Mouse (Mus musculus): ENCODE data around the gene Fgfr2. TPM values are rescaled to one million over a fixed set of nuclear protein-coding genes. Genes with fewer than 3 reads are reported as not detected.

Fgfr2 gene
- polyA plus RNA-seq, 1 experiment from 2014 or later: 11.4 TPM

GRCm38 (mm10) chr7:131653416-131653815, 1469.7 kb downstream of the Fgfr2 start:
- Histone ChIP-seq H3K4me1 (ENCODE audit: control insufficient read depth, low read depth, low read length) (no peaks in the 10 kb centered on the region), H3K9ac (ENCODE audit: low read depth, low read length) (no peak overlapping the region), H3K4me3 (ENCODE audit: low read depth, low read length) (no peak overlapping the region), H3K9me3 (replicated peaks; ENCODE audit: control insufficient read depth, low read length) (no peaks in the 10 kb centered on the region), H3K4me2 (ENCODE audit: low read depth, low read length) (no peak overlapping the region), H3K27me3 (ENCODE audit: control insufficient read depth, insufficient read depth, low read depth, low read length) (no peaks in the 10 kb centered on the region), H3K36me3 (ENCODE audit: control insufficient read depth, insufficient read depth) (no peaks in the 10 kb centered on the region), H3K27ac (ENCODE audit: low read length) (no peak overlapping the region)
- WGBS (ENCODE audit: insufficient replicate concordance): 70% methylated on average over 6 of the region's 6 CpGs
- no peak for ATAC-seq (ENCODE audit: low read depth)

DNA sequence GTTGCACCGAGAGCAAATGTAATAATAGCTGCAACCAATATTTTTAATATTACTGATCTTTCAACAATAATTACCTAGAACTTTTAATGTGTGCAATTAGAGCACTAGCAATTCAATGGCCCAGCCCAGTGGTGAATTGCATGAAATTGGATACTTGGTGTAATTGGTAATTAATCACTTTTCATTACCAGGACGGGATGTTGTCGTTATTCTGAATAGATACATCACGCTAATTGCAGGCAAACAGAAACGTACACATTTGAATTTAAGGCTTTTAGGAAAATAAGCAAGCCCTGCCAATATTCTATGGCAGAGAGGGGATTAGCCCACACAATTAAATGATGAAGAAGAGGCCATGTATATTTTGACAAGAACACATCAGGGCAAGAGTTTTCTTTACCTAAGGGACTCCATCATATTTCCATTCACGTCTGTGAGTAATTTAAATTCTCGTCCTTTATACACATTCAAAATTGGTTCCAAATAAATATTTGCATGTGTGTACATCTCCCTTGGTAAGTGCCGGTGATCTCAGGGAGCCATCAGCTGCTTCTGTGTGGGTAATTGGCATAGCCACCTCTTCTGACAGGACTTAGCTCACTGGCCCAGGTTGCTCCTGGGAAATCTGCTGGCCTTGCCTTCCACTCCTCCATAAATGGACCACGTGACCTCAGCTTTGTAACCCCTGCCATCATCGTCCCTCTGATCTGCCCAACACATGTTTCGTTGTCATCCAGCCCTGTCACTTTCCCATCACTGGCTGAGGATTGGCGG, 1471.0 kb downstream of the Fgfr2 start:
- H3K27ac ChIP-seq (ENCODE audit: low read length): no peak overlapping the region
- H3K4me3 ChIP-seq (ENCODE audit: low read depth, low read length): no peak overlapping the region
- H3K4me2 ChIP-seq (ENCODE audit: low read depth, low read length): no peak overlapping the region
- no peaks in the 10 kb centered on the region for H3K4me1 ChIP-seq (ENCODE audit: control insufficient read depth, low read depth, low read length)
- no peaks in the 10 kb centered on the region for H3K36me3 ChIP-seq (ENCODE audit: control insufficient read depth, insufficient read depth)
- 68% methylated on average over 12 of the region's 12 CpGs for WGBS (ENCODE audit: insufficient replicate concordance)
- no peak overlapping the region for H3K9ac ChIP-seq (ENCODE audit: low read depth, low read length)
- H3K9me3 ChIP-seq (replicated peaks; ENCODE audit: control insufficient read depth, low read length): no peaks in the 10 kb centered on the region
- H3K27me3 ChIP-seq (ENCODE audit: control insufficient read depth, insufficient read depth, low read depth, low read length): no peaks in the 10 kb centered on the region
- no peak for ATAC-seq (ENCODE audit: low read depth)

- peaks cover 9% of the 10 kb centered on the region for H3K27me3 ChIP-seq (ENCODE audit: control insufficient read depth, insufficient read depth, low read depth, low read length)
- no peaks in the 10 kb centered on the region for H3K9me3 ChIP-seq (replicated peaks; ENCODE audit: control insufficient read depth, low read length)
- H3K4me3 ChIP-seq (ENCODE audit: low read depth, low read length): no peak overlapping the region
- H3K36me3 ChIP-seq (ENCODE audit: control insufficient read depth, insufficient read depth): no peaks in the 10 kb centered on the region
- H3K27ac ChIP-seq (ENCODE audit: low read length): no peak overlapping the region
- H3K4me1 ChIP-seq (ENCODE audit: control insufficient read depth, low read depth, low read length): no peaks in the 10 kb centered on the region
- no peak overlapping the region for H3K4me2 ChIP-seq (ENCODE audit: low read depth, low read length)
- no peak overlapping the region for H3K9ac ChIP-seq (ENCODE audit: low read depth, low read length)
- ATAC-seq (ENCODE audit: low read depth): no peak
- WGBS (ENCODE audit: insufficient replicate concordance): 42% methylated on average over 2 of the region's 2 CpGs
Observed at GRCm38 (mm10) chr7:131650277-131650676, 1472.9 kb downstream of the Fgfr2 start.

DNA sequence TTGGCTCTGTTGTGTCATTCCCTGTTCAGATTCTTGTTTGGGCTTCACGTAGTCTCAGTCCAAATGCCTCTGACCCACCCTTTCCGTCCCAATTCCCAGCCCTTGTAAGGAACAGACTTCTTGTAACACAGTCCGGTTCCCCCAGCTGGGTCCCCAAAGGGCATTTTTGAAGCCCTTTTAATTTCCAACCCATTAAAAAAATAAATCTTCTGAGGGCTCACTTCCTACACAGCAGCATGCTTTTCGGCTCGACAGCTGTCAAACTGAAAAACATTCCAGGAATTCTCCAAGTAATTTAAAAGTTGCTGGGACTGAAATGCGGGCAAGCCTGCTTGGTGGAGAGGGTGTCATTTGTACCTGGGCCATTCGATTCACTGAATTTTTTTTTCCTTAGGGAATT, 1474.9 kb downstream of the Fgfr2 start:
- WGBS (ENCODE audit: insufficient replicate concordance): 47% methylated on average over 7 of the region's 7 CpGs
- H3K4me3 ChIP-seq (ENCODE audit: low read depth, low read length): no peak overlapping the region
- no peaks in the 10 kb centered on the region for H3K9me3 ChIP-seq (replicated peaks; ENCODE audit: control insufficient read depth, low read length)
- H3K27ac ChIP-seq (ENCODE audit: low read length): no peak overlapping the region
- H3K4me1 ChIP-seq (ENCODE audit: control insufficient read depth, low read depth, low read length): no peaks in the 10 kb centered on the region
- ATAC-seq (ENCODE audit: low read depth): no peak
- H3K27me3 ChIP-seq (ENCODE audit: control insufficient read depth, insufficient read depth, low read depth, low read length): peaks cover 29% of the 10 kb centered on the region
- no peak overlapping the region for H3K4me2 ChIP-seq (ENCODE audit: low read depth, low read length)
- H3K9ac ChIP-seq (ENCODE audit: low read depth, low read length): no peak overlapping the region
- H3K36me3 ChIP-seq (ENCODE audit: control insufficient read depth, insufficient read depth): no peaks in the 10 kb centered on the region

- Histone ChIP-seq H3K27ac (ENCODE audit: low read length) (no peak overlapping the region), H3K4me2 (ENCODE audit: low read depth, low read length) (no peak overlapping the region), H3K4me3 (ENCODE audit: low read depth, low read length) (no peak overlapping the region), H3K9me3 (replicated peaks; ENCODE audit: control insufficient read depth, low read length) (no peaks in the 10 kb centered on the region), H3K4me1 (ENCODE audit: control insufficient read depth, low read depth, low read length) (no peaks in the 10 kb centered on the region), H3K36me3 (ENCODE audit: control insufficient read depth, insufficient read depth) (no peaks in the 10 kb centered on the region), H3K9ac (ENCODE audit: low read depth, low read length) (no peak overlapping the region), H3K27me3 (ENCODE audit: control insufficient read depth, insufficient read depth, low read depth, low read length) (peaks cover 36% of the 10 kb centered on the region)
- 46% methylated on average over 3 of the region's 3 CpGs for WGBS (ENCODE audit: insufficient replicate concordance)
- no peak for ATAC-seq (ENCODE audit: low read depth)
Observed at GRCm38 (mm10) chr7:131647583-131647982, 1475.6 kb downstream of the Fgfr2 start.

DNA sequence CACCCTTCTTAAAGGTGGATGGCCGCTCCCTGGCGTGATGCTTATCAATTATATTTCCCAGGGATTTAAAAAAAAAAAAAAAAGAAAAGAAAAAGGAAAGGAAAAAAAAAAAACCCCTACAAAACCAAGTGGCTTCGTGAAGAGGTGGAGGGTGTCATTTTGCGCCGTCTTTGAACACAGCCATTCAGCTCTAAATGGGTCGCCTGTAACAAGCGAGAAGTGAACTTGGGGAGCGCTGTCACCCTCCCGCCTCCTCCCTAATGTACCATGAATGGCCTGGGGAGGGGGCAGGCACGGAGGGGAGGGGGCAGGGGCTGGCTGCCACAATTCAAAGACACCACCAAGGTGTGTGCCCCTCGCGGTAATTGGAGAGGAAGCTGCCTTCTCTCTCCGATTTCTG, 1478.6 kb downstream of the Fgfr2 start:
- ATAC-seq (ENCODE audit: low read depth): no peak
- H3K27me3 ChIP-seq (ENCODE audit: control insufficient read depth, insufficient read depth, low read depth, low read length): peaks cover 46% of the 10 kb centered on the region

GRCm38 (mm10) chr7:131644051-131644450, 1479.1 kb downstream of the Fgfr2 start:
- Histone ChIP-seq H3K27ac (ENCODE audit: low read length) (no peak overlapping the region), H3K36me3 (ENCODE audit: control insufficient read depth, insufficient read depth) (no peaks in the 10 kb centered on the region), H3K27me3 (ENCODE audit: control insufficient read depth, insufficient read depth, low read depth, low read length) (peaks cover 46% of the 10 kb centered on the region), H3K9me3 (replicated peaks; ENCODE audit: control insufficient read depth, low read length) (no peaks in the 10 kb centered on the region), H3K9ac (ENCODE audit: low read depth, low read length) (no peak overlapping the region), H3K4me1 (ENCODE audit: control insufficient read depth, low read depth, low read length) (no peaks in the 10 kb centered on the region), H3K4me3 (ENCODE audit: low read depth, low read length) (no peak overlapping the region), H3K4me2 (ENCODE audit: low read depth, low read length) (no peak overlapping the region)
- ATAC-seq (ENCODE audit: low read depth): no peak
- WGBS (ENCODE audit: insufficient replicate concordance): 5% methylated on average over 16 of the region's 16 CpGs

More for the DNA sequence above, 1478.6 kb downstream of the Fgfr2 start:
- Histone ChIP-seq H3K36me3 (ENCODE audit: control insufficient read depth, insufficient read depth) (no peaks in the 10 kb centered on the region), H3K9ac (ENCODE audit: low read depth, low read length) (no peak overlapping the region), H3K9me3 (replicated peaks; ENCODE audit: control insufficient read depth, low read length) (no peaks in the 10 kb centered on the region), H3K4me2 (ENCODE audit: low read depth, low read length) (no peak overlapping the region), H3K4me3 (ENCODE audit: low read depth, low read length) (no peak overlapping the region), H3K27ac (ENCODE audit: low read length) (no peak overlapping the region), H3K4me1 (ENCODE audit: control insufficient read depth, low read depth, low read length) (no peaks in the 10 kb centered on the region)
- 5% methylated on average over 13 of the region's 13 CpGs for WGBS (ENCODE audit: insufficient replicate concordance)

- Histone ChIP-seq H3K9me3 (replicated peaks; ENCODE audit: control insufficient read depth, low read length) (no peaks in the 10 kb centered on the region), H3K27me3 (ENCODE audit: control insufficient read depth, insufficient read depth, low read depth, low read length) (peaks cover 46% of the 10 kb centered on the region), H3K9ac (ENCODE audit: low read depth, low read length) (no peak overlapping the region), H3K4me2 (ENCODE audit: low read depth, low read length) (no peak overlapping the region), H3K4me1 (ENCODE audit: control insufficient read depth, low read depth, low read length) (no peaks in the 10 kb centered on the region), H3K27ac (ENCODE audit: low read length) (no peak overlapping the region), H3K36me3 (ENCODE audit: control insufficient read depth, insufficient read depth) (no peaks in the 10 kb centered on the region), H3K4me3 (ENCODE audit: low read depth, low read length) (no peak overlapping the region)
- ATAC-seq (ENCODE audit: low read depth): no peak
- WGBS (ENCODE audit: insufficient replicate concordance): 24% methylated on average over 13 of the region's 13 CpGs
Observed at GRCm38 (mm10) chr7:131643341-131643840, 1479.8 kb downstream of the Fgfr2 start.

- WGBS (ENCODE audit: insufficient replicate concordance): 61% methylated on average over 8 of the region's 8 CpGs
- Histone ChIP-seq H3K9ac (ENCODE audit: low read depth, low read length) (no peak overlapping the region), H3K4me1 (ENCODE audit: control insufficient read depth, low read depth, low read length) (no peaks in the 10 kb centered on the region), H3K4me2 (ENCODE audit: low read depth, low read length) (no peak overlapping the region), H3K9me3 (replicated peaks; ENCODE audit: control insufficient read depth, low read length) (no peaks in the 10 kb centered on the region), H3K27me3 (ENCODE audit: control insufficient read depth, insufficient read depth, low read depth, low read length) (no peaks in the 10 kb centered on the region), H3K36me3 (ENCODE audit: control insufficient read depth, insufficient read depth) (no peaks in the 10 kb centered on the region), H3K4me3 (ENCODE audit: low read depth, low read length) (no peak overlapping the region), H3K27ac (ENCODE audit: low read length) (no peak overlapping the region)
- no peak for ATAC-seq (ENCODE audit: low read depth)
Observed at GRCm38 (mm10) chr7:131629562-131629961, 1493.6 kb downstream of the Fgfr2 start.
